8 mouse cellular contexts compared by ENCODE assay signal in genomic region chr3:144689236-144689635, GRCm38 (mm10). TPM values are rescaled to one million over a fixed set of nuclear protein-coding genes. Genes with fewer than 3 reads are reported as not detected.
DNase-seq lines count a peak whose midpoint lies in the region; ATAC-seq and TF ChIP-seq lines count a peak whose summit lies in the region.

No protein-coding gene starts in this region.

- 32% methylated on average over 11 of the region's 11 CpGs for WGBS in heart, embryonic 15.5 days
- WGBS in heart, adult 2 months, result 44% methylated on average over 11 of the region's 11 CpGs
- WGBS in liver, embryonic 11.5 days, result 20% methylated on average over 11 of the region's 11 CpGs

- no peak for TF ChIP-seq POLR2A in heart, adult 2 months (IDR thresholded peaks at IDR 0.05; ENCODE audit: insufficient read depth, low read depth, low read length)
- peak; percentile 34 for TF ChIP-seq POLR2A in myocyte (IDR thresholded peaks at IDR 0.05; ENCODE audit: insufficient read length, low read depth)

- H3K9ac ChIP-seq in heart, embryonic 15.5 days, result no peak overlapping the region
- no peak overlapping the region for H3K9ac ChIP-seq in heart, adult 2 months (ENCODE audit: low read depth, low read length)
- H3K9ac ChIP-seq in liver, embryonic 11.5 days (ENCODE audit: low read depth, low read length), result no peak overlapping the region

- H3K9me3 ChIP-seq in heart, embryonic 15.5 days (replicated peaks), result no peaks in the 10 kb centered on the region
- H3K9me3 ChIP-seq in liver, embryonic 11.5 days (ENCODE audit: control insufficient read depth, low read length), result no peaks in the 10 kb centered on the region

- H3K4me2 ChIP-seq in heart, embryonic 15.5 days, result no peak overlapping the region
- H3K4me2 ChIP-seq in liver, embryonic 11.5 days, result peak overlapping the region; percentile 15; the same call in 1 of the 2 replicates
- H3K4me2 ChIP-seq in myocyte (ENCODE audit: low read depth), result no peak overlapping the region

- intact Hi-C loops in heart, adult 2 months (cut with DNase I), result no loop called here

- 0 out of 2 replicates have a peak, but pooled peaks have one; percentile 52 for ATAC-seq in heart, embryonic 15.5 days (replicated peaks; ENCODE audit: insufficient number of reproducible peaks, insufficient read depth, low FRiP score, low read depth)
- ATAC-seq in liver, embryonic 11.5 days (replicated peaks; ENCODE audit: low FRiP score), result peak; percentile 98

- no peaks in the 10 kb centered on the region for H3K27me3 ChIP-seq in heart, embryonic 15.5 days
- no peaks in the 10 kb centered on the region for H3K27me3 ChIP-seq in heart, adult 2 months (ENCODE audit: control insufficient read depth, insufficient read depth, low read length)
- no peaks in the 10 kb centered on the region for H3K27me3 ChIP-seq in liver, embryonic 11.5 days (replicated peaks; ENCODE audit: control insufficient read depth, insufficient read depth, low read length)
- no peaks in the 10 kb centered on the region for H3K27me3 ChIP-seq in myocyte (ENCODE audit: control insufficient read depth, insufficient read depth, insufficient read length)

- peaks cover 63% of the 10 kb centered on the region for H3K36me3 ChIP-seq in heart, embryonic 15.5 days
- H3K36me3 ChIP-seq in heart, adult 2 months (ENCODE audit: control insufficient read depth, insufficient read depth, low read length), result peaks cover 9% of the 10 kb centered on the region
- peaks cover 5% of the 10 kb centered on the region for H3K36me3 ChIP-seq in liver, embryonic 11.5 days (ENCODE audit: control insufficient read depth, insufficient read depth, low read length)
- peaks cover 85% of the 10 kb centered on the region for H3K36me3 ChIP-seq in myocyte (ENCODE audit: control insufficient read depth, insufficient read depth)

- no peaks in the 10 kb centered on the region; the same call in 1 of the 2 replicates for H3K4me1 ChIP-seq in heart, embryonic 15.5 days (replicated peaks)
- H3K4me1 ChIP-seq in heart, adult 2 months (ENCODE audit: control insufficient read depth, insufficient read depth, low read length), result no peaks in the 10 kb centered on the region
- peaks cover 6% of the 10 kb centered on the region for H3K4me1 ChIP-seq in liver, embryonic 11.5 days (replicated peaks; ENCODE audit: control insufficient read depth, insufficient read depth, low read length)

- no peak overlapping the region for H3K4me3 ChIP-seq in heart, embryonic 15.5 days
- H3K4me3 ChIP-seq in heart, adult 2 months, result no peak overlapping the region
- H3K4me3 ChIP-seq in liver, embryonic 11.5 days (ENCODE audit: low read depth, low read length), result no peak overlapping the region
- H3K4me3 ChIP-seq in myocyte, result no peak overlapping the region

- TF ChIP-seq CTCF in heart, adult 2 months (IDR thresholded peaks at IDR 0.05), result no peak

- DNase-seq in heart, adult 2 months, result no peak
- DNase-seq in adrenal gland, postnatal 36 days, result peak; percentile 36 to 58
- DNase-seq in forelimb bud, embryonic 11.5 days (ENCODE audit: low read depth, low spot score), result peak; percentile 41
- DNase-seq in liver, embryonic 11.5 days (ENCODE audit: low spot score), result peak; percentile 66
- DNase-seq in right cerebral cortex, postnatal 25 days, result no peak
- DNase-seq in urinary bladder, postnatal 25 days (ENCODE audit: low spot score), result no peak

- TF ChIP-seq EP300 in heart, adult 2 months (IDR thresholded peaks at IDR 0.05; ENCODE audit: insufficient read depth, low read depth, low read length), result no peak

- no peaks in the 10 kb centered on the region for H3K79me2 ChIP-seq in heart, adult 2 months (replicated peaks; ENCODE audit: control insufficient read depth, insufficient read depth, low read length)
- H3K79me2 ChIP-seq in myocyte (ENCODE audit: control insufficient read depth, insufficient read depth), result no peaks in the 10 kb centered on the region

- no peak overlapping the region for H3ac ChIP-seq in myocyte (ENCODE audit: control insufficient read depth, insufficient read length)

- no peak overlapping the region for H3K27ac ChIP-seq in heart, embryonic 15.5 days
- no peak overlapping the region for H3K27ac ChIP-seq in heart, adult 2 months
- no peak overlapping the region for H3K27ac ChIP-seq in liver, embryonic 11.5 days (ENCODE audit: low read depth, low read length)

TF ChIP-seq in myocyte, 11 proteins besides CTCF, POLR2A, EP300 and RAD21:
- TF ChIP-seq E2F4 (IDR thresholded peaks at IDR 0.05; ENCODE audit: insufficient read depth) (no peak), REST (IDR thresholded peaks at IDR 0.05; ENCODE audit: insufficient read depth, insufficient read length) (no peak), TCF12 (IDR thresholded peaks at IDR 0.05; ENCODE audit: insufficient read depth, poor library complexity, severe bottlenecking) (no peak), MYOD1 (IDR thresholded peaks at IDR 0.05; ENCODE audit: control insufficient read depth in 1 of 3, insufficient read length in 2 of 3, low read depth in 2 of 3) (no peak), POLR2AphosphoS2 (IDR thresholded peaks at IDR 0.05; ENCODE audit: insufficient read length, low read depth) (peak; percentile 68), TCF3 (IDR thresholded peaks at IDR 0.05; ENCODE audit: insufficient read length, low read depth) (no peak)
TF ChIP-seq in myocyte: peak in this region for 1.

RNA-seq across cellular contexts. Expression of gene Sh3glb1, which starts 30.9 kb away (rescaled TPM):
- 133 and 152 TPM in 2 replicates for polyA plus RNA-seq in heart, embryonic 15.5 days (2015; fragmentation: Nextera tagmentation; extraction: Ambion mirVana)
- 100 to 1,000 TPM; 314 to 407 TPM for total RNA-seq in heart, adult 2 months (2021)
- 94.5 and 121 TPM in 2 replicates for polyA plus RNA-seq in heart, adult 2 months (2012; rRNA removed)
- total RNA-seq in adrenal gland, postnatal 36 days (2021), result 100 to 1,000 TPM; 187 to 216 TPM
- 97.7 and 100 TPM in 2 replicates for polyA plus RNA-seq in liver, embryonic 11.5 days (2014; fragmentation: Nextera tagmentation; extraction: Ambion mirVana)
- 288 TPM for polyA plus RNA-seq in myocyte (2012; fragmentation: generic; extraction: Trizol)

Comparison
In these comparisons a context has a peak if more than half of its experiments do, and no peak if none do; other contexts are left out.
1. DNase-seq: peak in adrenal gland, postnatal 36 days (2 of 2), forelimb bud, embryonic 11.5 days (single experiment) and liver, embryonic 11.5 days (single experiment); none in heart, adult 2 months (0 of 2), right cerebral cortex, postnatal 25 days (single experiment) and urinary bladder, postnatal 25 days (single experiment).